Mouse (Mus musculus) CH12.LX (cell line): ENCODE results near the gene Acp1.

Experiments
- BHLHE40 ChIP-seq: IDR thresholded peaks from 2 replicates; pipeline ENCODE4 v1.6.1; 2011; ENCODE audit warnings: mild to moderate bottlenecking, low read depth, low read length, improper control_type of control experiment
- CTCF ChIP-seq, 2 experiments: IDR thresholded peaks in 1 of 2; conservative IDR thresholded peaks in 1 of 2; 2 replicates each; pipeline ENCODE4 v1.5.1; 2011 to 2012; ENCODE audit warnings: low read depth in 2 of 2, low read length in 2 of 2, improper control_type of control experiment in 1 of 2, inconsistent platforms in 1 of 2, mild to moderate bottlenecking in 1 of 2, moderate library complexity in 1 of 2
- EP300 ChIP-seq: IDR thresholded peaks from 2 replicates; pipeline ENCODE4 v1.6.1; 2011; ENCODE audit warnings: low read length, improper control_type of control experiment
- GABPA ChIP-seq: IDR thresholded peaks from 2 replicates; pipeline ENCODE4 v1.6.1; 2012; ENCODE audit warnings: low read depth, low read length, improper control_type of control experiment, inconsistent platforms; ENCODE audit not compliant: insufficient replicate concordance
- HCFC1 ChIP-seq: IDR thresholded peaks from 2 replicates; pipeline ENCODE4 v1.6.1; 2012; ENCODE audit warnings: low read depth, mild to moderate bottlenecking, inconsistent platforms, low read length, improper control_type of control experiment
- JUN ChIP-seq: IDR thresholded peaks from 2 replicates; pipeline ENCODE4 v1.6.1; 2011; ENCODE audit warnings: low read depth, mild to moderate bottlenecking, low read length, improper control_type of control experiment, moderate library complexity; ENCODE audit not compliant: insufficient read depth
- JUND ChIP-seq: conservative IDR thresholded peaks from 2 replicates; pipeline ENCODE4 v1.6.1; 2011; ENCODE audit warnings: low read depth, low read length, improper control_type of control experiment
- MAX ChIP-seq: IDR thresholded peaks from 2 replicates; pipeline ENCODE4 v1.6.1; 2011; ENCODE audit warnings: low read length, improper control_type of control experiment
- NRF1 ChIP-seq: IDR thresholded peaks from 2 replicates; pipeline ENCODE4 v1.6.1; 2014; ENCODE audit warnings: low read depth, mild to moderate bottlenecking, inconsistent platforms, low read length, improper control_type of control experiment, moderate library complexity
- POLR2A ChIP-seq: IDR thresholded peaks from 2 replicates; pipeline ENCODE4 v1.6.1; 2011; ENCODE audit warnings: low read depth, mild to moderate bottlenecking, improper control_type of control experiment, low read length
- RCOR1 ChIP-seq: conservative IDR thresholded peaks from 2 replicates; pipeline ENCODE4 v1.6.1; 2012; ENCODE audit warnings: low read depth, mild to moderate bottlenecking, inconsistent platforms, low read length, improper control_type of control experiment
- TBP ChIP-seq: conservative IDR thresholded peaks from 2 replicates; pipeline ENCODE4 v1.6.1; 2011; ENCODE audit warnings: low read depth, low read length, improper control_type of control experiment
- USF1 ChIP-seq: IDR thresholded peaks from 2 replicates; pipeline ENCODE4 v1.6.1; 2014; ENCODE audit warnings: low read depth, mild to moderate bottlenecking, inconsistent platforms, low read length, improper control_type of control experiment
- ZMIZ1 ChIP-seq: IDR thresholded peaks from 2 replicates; pipeline ENCODE4 v1.6.1; 2012; ENCODE audit warnings: low read depth, mild to moderate bottlenecking, inconsistent platforms, low read length, improper control_type of control experiment

DNA sequence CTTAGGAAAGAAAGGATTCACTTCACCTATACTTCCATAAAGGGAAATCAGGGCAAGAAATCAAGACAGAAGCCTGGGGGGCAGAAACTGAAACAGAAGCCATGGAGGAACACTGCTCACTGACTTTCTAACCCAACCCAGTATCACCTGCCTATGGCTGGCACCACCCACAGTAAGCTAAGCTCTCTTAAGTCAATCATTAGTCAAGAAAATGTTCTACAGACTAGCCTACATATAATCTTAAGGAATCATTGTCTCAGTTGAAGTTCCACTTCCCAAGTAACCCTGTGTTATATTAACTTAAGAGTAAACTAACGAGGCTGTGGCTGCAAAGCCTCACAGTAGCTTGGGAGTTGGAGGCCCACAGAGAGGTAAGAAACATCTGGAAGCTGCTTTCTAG lies 62.9 kb downstream of the Acp1 start:
- no peak for TF ChIP-seq CTCF (conservative IDR thresholded peaks at IDR 0.05 in 1 of 2, IDR thresholded peaks at IDR 0.05 in 1 of 2; ENCODE audit: low read depth in 2 of 2, low read length in 2 of 2)
- TF ChIP-seq HCFC1: no peak
- TF ChIP-seq EP300: no peak
- no peak for TF ChIP-seq RCOR1
- TF ChIP-seq MAX: no peak
- TF ChIP-seq POLR2A: no peak
- TF ChIP-seq JUND: no peak
- TF ChIP-seq NRF1: no peak
- no peak for TF ChIP-seq USF1
- TF ChIP-seq TBP: no peak
- no peak for TF ChIP-seq ZMIZ1
- no peak for TF ChIP-seq GABPA
- no peak for TF ChIP-seq BHLHE40
- TF ChIP-seq JUN: no peak
